Mouse (Mus musculus): ENCODE measurements around the gene Slc25a20. TPM values are rescaled to one million over a fixed set of nuclear protein-coding genes. Genes with fewer than 3 reads are reported as not detected.
"Not testable (repeated sequence)": the region's sequence is repeated elsewhere in the genome, so short reads cannot be mapped to it uniquely, and the experiment has no call there.

Gene Slc25a20
- polyA plus RNA-seq, 1 experiment from 2014 or later = 25.6 TPM

GRCm38 (mm10) chr9:108648611-108649560 lies 13.0 kb upstream of the Slc25a20 start, which contains the start of gene Arih2:
TSS of gene Arih2 (minus strand) at chr9:108649386.
- peak; percentile 95 for ATAC-seq (ENCODE audit: low read depth)
- Histone ChIP-seq H3K9me3 (replicated peaks) (no peaks in the 10 kb centered on the region), H3K4me1 (replicated peaks) (peaks cover 38% of the 10 kb centered on the region), H3K9ac (peak within 1 kb of the TSS; percentile 96), H3K27me3 (no peaks in the 10 kb centered on the region), H3K36me3 (peaks cover 15% of the 10 kb centered on the region), H3K4me2 (peak within 1 kb of the TSS; percentile 92), H3K27ac (peak within 1 kb of the TSS; percentile 95), H3K4me3 (replicated peaks) (peak within 1 kb of the TSS; percentile 99)
- DNase-seq = peak; percentile 85
- WGBS (ENCODE audit: insufficient replicate concordance) = under 1% methylated on average over 110 of the region's 112 CpGs

- H3K27ac ChIP-seq = peak overlapping the region; percentile 95
- no peaks in the 10 kb centered on the region for H3K9me3 ChIP-seq (replicated peaks)
- no peak for DNase-seq
- H3K4me2 ChIP-seq = peak overlapping the region; percentile 92
- no peaks in the 10 kb centered on the region for H3K27me3 ChIP-seq
- H3K4me3 ChIP-seq (replicated peaks) = peak overlapping the region; percentile 99
- peak; percentile 10; the same call in 1 of the 2 replicates for ATAC-seq (ENCODE audit: low read depth)
- WGBS (ENCODE audit: insufficient replicate concordance) = 13% methylated on average over 29 of the region's 29 CpGs
- H3K4me1 ChIP-seq (replicated peaks) = peaks cover 42% of the 10 kb centered on the region
- H3K36me3 ChIP-seq = peaks cover 10% of the 10 kb centered on the region
- peak overlapping the region; percentile 96 for H3K9ac ChIP-seq
Observed at GRCm38 (mm10) chr9:108649561-108650440, 12.1 kb upstream of the Slc25a20 start.

- ATAC-seq (ENCODE audit: low read depth) (no peak), DNase-seq (peak; percentile 28)
- H3K4me3 ChIP-seq (replicated peaks) = no peak overlapping the region
- peak overlapping the region; percentile 30; the same call in 1 of the 2 replicates for H3K4me2 ChIP-seq
- no peaks in the 10 kb centered on the region for H3K36me3 ChIP-seq
- H3K4me1 ChIP-seq (replicated peaks) = peaks cover 23% of the 10 kb centered on the region
- 66% methylated on average over 10 of the region's 10 CpGs for WGBS (ENCODE audit: insufficient replicate concordance)
- peak overlapping the region; percentile 34 for H3K27ac ChIP-seq
- no peaks in the 10 kb centered on the region for H3K9me3 ChIP-seq (replicated peaks)
- H3K9ac ChIP-seq = peak overlapping the region; percentile 18; the same call in 1 of the 2 replicates
- no peaks in the 10 kb centered on the region for H3K27me3 ChIP-seq
Observed at GRCm38 (mm10) chr9:108654566-108655464, 7.1 kb upstream of the Slc25a20 start.

GRCm38 (mm10) chr9:108655865-108656264 lies 6.0 kb upstream of the Slc25a20 start:
- H3K4me3 ChIP-seq (replicated peaks); H3K9me3 ChIP-seq (replicated peaks); H3K27ac ChIP-seq; H3K4me2 ChIP-seq; H3K27me3 ChIP-seq; DNase-seq; ATAC-seq (ENCODE audit: low read depth); H3K36me3 ChIP-seq; H3K9ac ChIP-seq: not testable (repeated sequence)
- 57% methylated on average over 7 of the region's 7 CpGs for whole genome bisulfite sequencing (ENCODE audit: insufficient replicate concordance)
- peaks cover 14% of the 10 kb centered on the region for H3K4me1 ChIP-seq (replicated peaks)

GRCm38 (mm10) chr9:108662660-108663059 lies 772 bp downstream of the Slc25a20 start:
- Histone ChIP-seq H3K9me3 (replicated peaks) (no peaks in the 10 kb centered on the region), H3K9ac (peak overlapping the region; percentile 79), H3K36me3 (no peaks in the 10 kb centered on the region), H3K4me2 (peak overlapping the region; percentile 83), H3K4me3 (replicated peaks) (peak overlapping the region; percentile 73), H3K27me3 (no peaks in the 10 kb centered on the region), H3K27ac (no peak overlapping the region), H3K4me1 (replicated peaks) (peaks cover 24% of the 10 kb centered on the region)
- WGBS (ENCODE audit: insufficient replicate concordance) = 32% methylated on average over 6 of the region's 6 CpGs
- no peak for DNase-seq
- ATAC-seq (ENCODE audit: low read depth) = no peak

- no peaks in the 10 kb centered on the region for H3K9me3 ChIP-seq (replicated peaks)
- no peaks in the 10 kb centered on the region for H3K27me3 ChIP-seq
- ATAC-seq (ENCODE audit: low read depth) (no peak), DNase-seq (no peak)
- H3K9ac ChIP-seq = no peak overlapping the region
- no peak overlapping the region for H3K27ac ChIP-seq
- H3K4me3 ChIP-seq (replicated peaks) = no peak overlapping the region
- H3K4me2 ChIP-seq = no peak overlapping the region
- H3K36me3 ChIP-seq = peaks cover 33% of the 10 kb centered on the region
- WGBS (ENCODE audit: insufficient replicate concordance) = 60% methylated on average over 8 of the region's 8 CpGs
- H3K4me1 ChIP-seq (replicated peaks) = no peaks in the 10 kb centered on the region
Observed at GRCm38 (mm10) chr9:108669875-108670274, 8.0 kb downstream of the Slc25a20 start.

GRCm38 (mm10) chr9:108673151-108673550 lies 11.3 kb downstream of the Slc25a20 start:
- DNase-seq = no peak
- Histone ChIP-seq H3K4me1 (replicated peaks) (no peaks in the 10 kb centered on the region), H3K4me2 (no peak overlapping the region)

GRCm38 (mm10) chr9:108680026-108680425 lies 18.1 kb downstream of the Slc25a20 start:
- ATAC-seq (ENCODE audit: low read depth) (no peak), DNase-seq (no peak)
- H3K4me1 ChIP-seq (replicated peaks) = no peaks in the 10 kb centered on the region
- H3K4me2 ChIP-seq = no peak overlapping the region
- peaks cover 26% of the 10 kb centered on the region; the same call in 1 of the 2 replicates for H3K36me3 ChIP-seq
- no peaks in the 10 kb centered on the region for H3K9me3 ChIP-seq (replicated peaks)
- no peak overlapping the region for H3K27ac ChIP-seq
- 87% methylated on average over 15 of the region's 15 CpGs for WGBS (ENCODE audit: insufficient replicate concordance)
- H3K9ac ChIP-seq = no peak overlapping the region
- no peak overlapping the region for H3K4me3 ChIP-seq (replicated peaks)
- H3K27me3 ChIP-seq = no peaks in the 10 kb centered on the region

More at GRCm38 (mm10) chr9:108673151-108673550, 11.3 kb downstream of the Slc25a20 start:
- H3K9ac ChIP-seq = no peak overlapping the region
- H3K27ac ChIP-seq = no peak overlapping the region
- H3K9me3 ChIP-seq (replicated peaks) = no peaks in the 10 kb centered on the region
- peaks cover 34% of the 10 kb centered on the region for H3K36me3 ChIP-seq
- H3K27me3 ChIP-seq = no peaks in the 10 kb centered on the region
- WGBS (ENCODE audit: insufficient replicate concordance) = 38% methylated on average over 2 of the region's 2 CpGs
- no peak for ATAC-seq (ENCODE audit: low read depth)
- H3K4me3 ChIP-seq (replicated peaks) = no peak overlapping the region

GRCm38 (mm10) chr9:108686475-108686887 lies 24.6 kb downstream of the Slc25a20 start:
- H3K4me3 ChIP-seq (replicated peaks) = no peak overlapping the region
- DNase-seq = no peak
- H3K9me3 ChIP-seq (replicated peaks) = no peaks in the 10 kb centered on the region
- 68% methylated on average over 4 of the region's 4 CpGs for WGBS (ENCODE audit: insufficient replicate concordance)
- H3K27me3 ChIP-seq = peaks cover 15% of the 10 kb centered on the region
- peaks cover 12% of the 10 kb centered on the region; the same call in 1 of the 2 replicates for H3K36me3 ChIP-seq
- no peak overlapping the region for H3K9ac ChIP-seq
- no peak for ATAC-seq (ENCODE audit: low read depth)
- no peak overlapping the region for H3K27ac ChIP-seq
- peaks cover 23% of the 10 kb centered on the region for H3K4me1 ChIP-seq (replicated peaks)
- no peak overlapping the region for H3K4me2 ChIP-seq

GRCm38 (mm10) chr9:108687181-108687580 lies 25.3 kb downstream of the Slc25a20 start:
- Histone ChIP-seq H3K36me3 (peaks cover 9% of the 10 kb centered on the region; the same call in 1 of the 2 replicates), H3K4me2 (no peak overlapping the region), H3K4me1 (replicated peaks) (peaks cover 28% of the 10 kb centered on the region), H3K9me3 (replicated peaks) (no peaks in the 10 kb centered on the region), H3K9ac (no peak overlapping the region), H3K27ac (no peak overlapping the region; the same call in 1 of the 2 replicates), H3K27me3 (peaks cover 22% of the 10 kb centered on the region), H3K4me3 (replicated peaks) (no peak overlapping the region)
- no peak for DNase-seq
- ATAC-seq (ENCODE audit: low read depth) = no peak
- WGBS (ENCODE audit: insufficient replicate concordance) = 77% methylated on average over 6 of the region's 6 CpGs
